Mouse (Mus musculus): ENCODE results near the gene Ptpra. TPM values are rescaled to one million over a fixed set of nuclear protein-coding genes. Genes with fewer than 3 reads are reported as not detected.

The Ptpra gene
- polyA plus RNA-seq, 1 experiment from 2014 or later = 158 TPM

Small RNAs within 50 kb of the gene (microRNA-seq; reads per million reads assigned to microRNA genes)
- gene Gm23876 = not detected

Other genes with a start within 250 kb of the Ptpra start
- gene Nop56, start 175.8 kb upstream of the Ptpra start, polyA plus RNA-seq (2014; fragmentation: Nextera tagmentation; extraction: Ambion mirVana) = 220 and 244 TPM in 2 replicates
- 184 and 194 TPM in 2 replicates for gene Idh3b, start 165.7 kb upstream of the Ptpra start, polyA plus RNA-seq (2014; fragmentation: Nextera tagmentation; extraction: Ambion mirVana)
- 4.4 and 4.5 TPM in 2 replicates for gene Ebf4, start 155.1 kb upstream of the Ptpra start, polyA plus RNA-seq (2014; fragmentation: Nextera tagmentation; extraction: Ambion mirVana)
- gene Cpxm1, start 52.7 kb upstream of the Ptpra start, polyA plus RNA-seq (2014; fragmentation: Nextera tagmentation; extraction: Ambion mirVana) = 22.8 and 23.8 TPM in 2 replicates
- gene Gm28372, start 45.0 kb upstream of the Ptpra start, polyA plus RNA-seq (2014; fragmentation: Nextera tagmentation; extraction: Ambion mirVana) = 0.35 TPM in 1 of 2 replicates, not detected in the other
- gene 1700020A23Rik, start 45.0 kb upstream of the Ptpra start, polyA plus RNA-seq (2014; fragmentation: Nextera tagmentation; extraction: Ambion mirVana) = 0.72 TPM in 1 of 2 replicates, not detected in the other
- not detected in 2 replicates for gene Tmem239, start 43.8 kb upstream of the Ptpra start, polyA plus RNA-seq (2014; fragmentation: Nextera tagmentation; extraction: Ambion mirVana)
- gene Vps16, start 25.9 kb upstream of the Ptpra start, polyA plus RNA-seq (2014; fragmentation: Nextera tagmentation; extraction: Ambion mirVana) = 75.9 and 91.3 TPM in 2 replicates
- 9.0 and 11.3 TPM in 2 replicates for gene Pced1a, start 25.6 kb upstream of the Ptpra start, polyA plus RNA-seq (2014; fragmentation: Nextera tagmentation; extraction: Ambion mirVana)
- gene Mrps26, start 113.5 kb downstream of the Ptpra start, polyA plus RNA-seq (2014; fragmentation: Nextera tagmentation; extraction: Ambion mirVana) = 96.8 and 107 TPM in 2 replicates
- 0.87 TPM in 1 of 2 replicates, not detected in the other for gene Oxt, start 125.9 kb downstream of the Ptpra start, polyA plus RNA-seq (2014; fragmentation: Nextera tagmentation; extraction: Ambion mirVana)
- gene Avp, start 132.3 kb downstream of the Ptpra start, polyA plus RNA-seq (2014; fragmentation: Nextera tagmentation; extraction: Ambion mirVana) = not detected in 2 replicates
- gene Fastkd5, start 179.7 kb downstream of the Ptpra start, polyA plus RNA-seq (2014; fragmentation: Nextera tagmentation; extraction: Ambion mirVana) = 11.5 and 12.8 TPM in 2 replicates
- gene Ubox5, start 179.8 kb downstream of the Ptpra start, polyA plus RNA-seq (2014; fragmentation: Nextera tagmentation; extraction: Ambion mirVana) = 9.7 and 12.6 TPM in 2 replicates
- 5.3 and 5.7 TPM in 2 replicates for gene Lzts3, start 192.5 kb downstream of the Ptpra start, polyA plus RNA-seq (2014; fragmentation: Nextera tagmentation; extraction: Ambion mirVana)
- gene Ddrgk1, start 214.4 kb downstream of the Ptpra start, polyA plus RNA-seq (2014; fragmentation: Nextera tagmentation; extraction: Ambion mirVana) = 62.5 and 65.3 TPM in 2 replicates
- 115 and 116 TPM in 2 replicates for gene Itpa, start 217.3 kb downstream of the Ptpra start, polyA plus RNA-seq (2014; fragmentation: Nextera tagmentation; extraction: Ambion mirVana)
- 0.78 and 0.82 TPM in 2 replicates for gene Slc4a11, start 247.2 kb downstream of the Ptpra start, polyA plus RNA-seq (2014; fragmentation: Nextera tagmentation; extraction: Ambion mirVana)